Mouse (Mus musculus): ENCODE results near the gene Tmem178b. TPM values are rescaled to one million over a fixed set of nuclear protein-coding genes. Genes with fewer than 3 reads are reported as not detected.

Tmem178b gene
- total RNA-seq, 1 experiment, result 0.04 TPM

GRCm38 (mm10) chr6:40225585-40226280 is 352.7 kb downstream of the Tmem178b start:
- no peaks in the 10 kb centered on the region for H3K4me1 ChIP-seq (ENCODE audit: control insufficient read depth in 2 of 2, insufficient read depth in 2 of 2, low read length in 2 of 2, poor library complexity in 1 of 2)
- H3K9ac ChIP-seq (ENCODE audit: insufficient read depth, low read depth, low read length, poor library complexity, severe bottlenecking), result no peak overlapping the region
- TF ChIP-seq ZNF384 (IDR thresholded peaks at IDR 0.05; ENCODE audit: low read depth, low read length) (no peak), ZC3H11A (IDR thresholded peaks at IDR 0.05; ENCODE audit: borderline replicate concordance, low read depth, low read length) (no peak), HCFC1 (IDR thresholded peaks at IDR 0.05; ENCODE audit: borderline replicate concordance, insufficient read depth, low read length) (no peak), CHD2 (IDR thresholded peaks at IDR 0.05; ENCODE audit: low read depth, low read length) (no peak), MAFK (IDR thresholded peaks at IDR 0.05; ENCODE audit: insufficient read depth, low read depth, low read length) (no peak)
- in situ Hi-C loops (cut with MboI; ENCODE audit: low sequenced_read_pairs in 2 of 2, unreplicated experiment in 2 of 2), result no loop called here
- no peak for DNase-seq (ENCODE audit: low read depth, low spot score)
- no peak overlapping the region for H3K27ac ChIP-seq (ENCODE audit: insufficient read depth, low read depth, low read length, poor library complexity, severe bottlenecking)
- H3K9me3 ChIP-seq (ENCODE audit: control insufficient read depth, insufficient read depth, low read depth, low read length), result no peaks in the 10 kb centered on the region
- H3K4me3 ChIP-seq (ENCODE audit: insufficient read depth in 1 of 2, low read depth in 1 of 2, low read length in 2 of 2, poor library complexity in 1 of 2, severe bottlenecking in 1 of 2), result no peak overlapping the region
- no peaks in the 10 kb centered on the region for H3K36me3 ChIP-seq (ENCODE audit: control insufficient read depth, insufficient read depth, low read length, poor library complexity, severe bottlenecking)

DNA sequence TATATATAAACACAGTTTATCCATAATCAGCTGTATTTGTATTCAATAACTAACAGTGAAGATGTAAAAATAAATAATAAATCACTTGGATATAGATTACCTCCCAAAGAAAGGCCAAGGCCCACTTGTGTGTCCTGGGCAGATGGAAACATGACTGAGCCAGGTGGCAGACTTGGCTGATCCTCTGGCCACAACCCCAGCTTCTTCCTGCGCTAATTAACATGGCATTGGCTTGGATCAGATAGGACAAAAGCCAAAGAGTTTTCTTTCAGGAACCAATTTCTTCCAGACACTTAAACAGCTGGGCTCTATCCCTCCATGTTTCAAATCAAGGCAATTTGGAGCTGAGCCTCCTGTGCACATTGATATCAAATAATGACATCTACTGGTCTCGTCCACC is 355.9 kb downstream of the Tmem178b start:
- H3K4me3 ChIP-seq (ENCODE audit: insufficient read depth in 1 of 2, low read depth in 1 of 2, low read length in 2 of 2, poor library complexity in 1 of 2, severe bottlenecking in 1 of 2), result no peak overlapping the region
- DNase-seq (ENCODE audit: low read depth, low spot score), result no peak
- TF ChIP-seq CHD2 (IDR thresholded peaks at IDR 0.05; ENCODE audit: low read depth, low read length), result no peak
- no peak for TF ChIP-seq MAFK (IDR thresholded peaks at IDR 0.05; ENCODE audit: insufficient read depth, low read depth, low read length)
- no peak for TF ChIP-seq ZNF384 (IDR thresholded peaks at IDR 0.05; ENCODE audit: low read depth, low read length)
- no peak for TF ChIP-seq ZC3H11A (IDR thresholded peaks at IDR 0.05; ENCODE audit: borderline replicate concordance, low read depth, low read length)
- no peak for TF ChIP-seq HCFC1 (IDR thresholded peaks at IDR 0.05; ENCODE audit: borderline replicate concordance, insufficient read depth, low read length)
- H3K9ac ChIP-seq (ENCODE audit: insufficient read depth, low read depth, low read length, poor library complexity, severe bottlenecking), result no peak overlapping the region
- H3K27ac ChIP-seq (ENCODE audit: insufficient read depth, low read depth, low read length, poor library complexity, severe bottlenecking), result no peak overlapping the region
- no peaks in the 10 kb centered on the region for H3K4me1 ChIP-seq (ENCODE audit: control insufficient read depth in 2 of 2, insufficient read depth in 2 of 2, low read length in 2 of 2, poor library complexity in 1 of 2)
- in situ Hi-C loops (cut with MboI; ENCODE audit: low sequenced_read_pairs in 2 of 2, unreplicated experiment in 2 of 2), result no loop called here
- no peaks in the 10 kb centered on the region for H3K36me3 ChIP-seq (ENCODE audit: control insufficient read depth, insufficient read depth, low read length, poor library complexity, severe bottlenecking)
- no peaks in the 10 kb centered on the region for H3K9me3 ChIP-seq (ENCODE audit: control insufficient read depth, insufficient read depth, low read depth, low read length)

GRCm38 (mm10) chr6:40229985-40230384 is 356.9 kb downstream of the Tmem178b start:
- Histone ChIP-seq H3K9me3 (ENCODE audit: control insufficient read depth, insufficient read depth, low read depth, low read length) (no peaks in the 10 kb centered on the region), H3K4me1 (ENCODE audit: control insufficient read depth in 2 of 2, insufficient read depth in 2 of 2, low read length in 2 of 2, poor library complexity in 1 of 2) (no peaks in the 10 kb centered on the region), H3K27ac (ENCODE audit: insufficient read depth, low read depth, low read length, poor library complexity, severe bottlenecking) (no peak overlapping the region), H3K4me3 (ENCODE audit: insufficient read depth in 1 of 2, low read depth in 1 of 2, low read length in 2 of 2, poor library complexity in 1 of 2, severe bottlenecking in 1 of 2) (no peak overlapping the region), H3K36me3 (ENCODE audit: control insufficient read depth, insufficient read depth, low read length, poor library complexity, severe bottlenecking) (no peaks in the 10 kb centered on the region), H3K9ac (ENCODE audit: insufficient read depth, low read depth, low read length, poor library complexity, severe bottlenecking) (no peak overlapping the region)
- DNase-seq (ENCODE audit: low read depth, low spot score), result no peak
- in situ Hi-C loops (cut with MboI; ENCODE audit: low sequenced_read_pairs in 2 of 2, unreplicated experiment in 2 of 2), result no loop called here
- TF ChIP-seq ZC3H11A (IDR thresholded peaks at IDR 0.05; ENCODE audit: borderline replicate concordance, low read depth, low read length), result no peak
- TF ChIP-seq CHD2 (IDR thresholded peaks at IDR 0.05; ENCODE audit: low read depth, low read length), result no peak
- no peak for TF ChIP-seq MAFK (IDR thresholded peaks at IDR 0.05; ENCODE audit: insufficient read depth, low read depth, low read length)
- no peak for TF ChIP-seq HCFC1 (IDR thresholded peaks at IDR 0.05; ENCODE audit: borderline replicate concordance, insufficient read depth, low read length)
- no peak for TF ChIP-seq ZNF384 (IDR thresholded peaks at IDR 0.05; ENCODE audit: low read depth, low read length)

DNA sequence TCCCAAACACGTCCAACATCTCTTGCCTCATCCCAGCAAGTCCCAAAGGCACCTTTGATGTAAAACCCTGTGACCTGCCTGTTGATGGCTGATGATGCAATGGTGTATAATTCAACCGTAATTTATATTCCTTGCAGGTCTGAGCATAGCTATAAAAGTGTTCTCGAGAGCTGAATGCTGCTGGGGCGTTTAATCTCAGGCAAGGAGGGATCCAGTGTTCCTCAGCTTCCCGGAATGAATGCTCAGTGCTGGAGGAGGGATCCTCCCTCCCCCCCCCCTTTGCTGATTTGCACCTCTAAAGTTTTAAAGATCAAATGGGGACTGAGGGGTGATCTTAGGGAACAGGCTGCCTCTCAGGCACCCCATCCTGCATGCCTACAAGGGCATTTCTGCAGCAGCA is 361.0 kb downstream of the Tmem178b start:
- H3K36me3 ChIP-seq (ENCODE audit: control insufficient read depth, insufficient read depth, low read length, poor library complexity, severe bottlenecking), result no peaks in the 10 kb centered on the region
- no peak for TF ChIP-seq HCFC1 (IDR thresholded peaks at IDR 0.05; ENCODE audit: borderline replicate concordance, insufficient read depth, low read length)
- no peak for TF ChIP-seq ZNF384 (IDR thresholded peaks at IDR 0.05; ENCODE audit: low read depth, low read length)
- TF ChIP-seq MAFK (IDR thresholded peaks at IDR 0.05; ENCODE audit: insufficient read depth, low read depth, low read length), result no peak
- TF ChIP-seq CHD2 (IDR thresholded peaks at IDR 0.05; ENCODE audit: low read depth, low read length), result no peak
- TF ChIP-seq ZC3H11A (IDR thresholded peaks at IDR 0.05; ENCODE audit: borderline replicate concordance, low read depth, low read length), result no peak
- H3K27ac ChIP-seq (ENCODE audit: insufficient read depth, low read depth, low read length, poor library complexity, severe bottlenecking), result no peak overlapping the region
- no peak overlapping the region for H3K9ac ChIP-seq (ENCODE audit: insufficient read depth, low read depth, low read length, poor library complexity, severe bottlenecking)
- in situ Hi-C loops (cut with MboI; ENCODE audit: low sequenced_read_pairs in 2 of 2, unreplicated experiment in 2 of 2), result no loop called here
- no peaks in the 10 kb centered on the region for H3K9me3 ChIP-seq (ENCODE audit: control insufficient read depth, insufficient read depth, low read depth, low read length)
- no peaks in the 10 kb centered on the region for H3K4me1 ChIP-seq (ENCODE audit: control insufficient read depth in 2 of 2, insufficient read depth in 2 of 2, low read length in 2 of 2, poor library complexity in 1 of 2)
- DNase-seq (ENCODE audit: low read depth, low spot score), result no peak
- no peak overlapping the region for H3K4me3 ChIP-seq (ENCODE audit: insufficient read depth in 1 of 2, low read depth in 1 of 2, low read length in 2 of 2, poor library complexity in 1 of 2, severe bottlenecking in 1 of 2)

All from ES-E14 (cell line).